In genomic region chr7:73911899-73912298, GRCm38 (mm10) we compare ENCODE assay signal across 18 mouse cellular contexts.
DNase-seq lines count a peak whose midpoint lies in the region; ATAC-seq and TF ChIP-seq lines count a peak whose summit lies in the region.
"Had no signal": no experiment of that assay in that cellular context is flagged by ENCODE, and none has a peak within 500 bp of the region (broad histone marks: within the 10 kb centered on the region; RNA-seq: fewer than 3 reads in every experiment).

No protein-coding gene starts in this region.

- H3K36me3 ChIP-seq in liver, adult 2 months (ENCODE audit: control insufficient read depth, insufficient read depth, low read length) = no peaks in the 10 kb centered on the region
- no peaks in the 10 kb centered on the region for H3K36me3 ChIP-seq in liver, embryonic 12.5 days
- H3K36me3 ChIP-seq in midbrain, embryonic 12.5 days = no peaks in the 10 kb centered on the region
- H3K36me3 ChIP-seq: embryonic facial prominence, embryonic 10.5 days; heart, embryonic 13.5 days; hindbrain, embryonic 13.5 days; kidney, embryonic 15.5 days had no signal

- peak; percentile 25 to 37 for DNase-seq in cerebellum, postnatal 10 days
- DNase-seq in cerebellum, adult 11-12 months = no peak
- DNase-seq in liver, adult 2 months (ENCODE audit: extremely low read depth, low read depth, low spot score) = peak; percentile 24
- no peak for DNase-seq in layer of hippocampus, postnatal 25 days (ENCODE audit: extremely low spot score in 1 of 2, low spot score in 1 of 2)
- no peak for DNase-seq in right cerebral cortex, adult 18-20 months
- no peak for DNase-seq in thymus, adult 18-20 months
- DNase-seq: cerebellum, adult 2 months; gastrocnemius, adult 2 months; lung, embryonic 14.5 days; lung, postnatal 36 days; right cerebral cortex, postnatal 25 days; thymus, postnatal 4 days had no signal

- no peak for TF ChIP-seq POLR2A in liver, adult 2 months (IDR thresholded peaks at IDR 0.05; ENCODE audit: extremely low read depth, insufficient read depth, low read length)

- H3K4me1 ChIP-seq in liver, adult 2 months (ENCODE audit: control insufficient read depth, insufficient read depth, low read length) = no peaks in the 10 kb centered on the region
- no peaks in the 10 kb centered on the region for H3K4me1 ChIP-seq in liver, embryonic 12.5 days
- peaks cover 11% of the 10 kb centered on the region for H3K4me1 ChIP-seq in midbrain, embryonic 12.5 days

- no peaks in the 10 kb centered on the region for H3K9me3 ChIP-seq in liver, embryonic 12.5 days (replicated peaks)
- H3K9me3 ChIP-seq in midbrain, embryonic 12.5 days = no peaks in the 10 kb centered on the region
- H3K9me3 ChIP-seq: embryonic facial prominence, embryonic 10.5 days; heart, embryonic 13.5 days; hindbrain, embryonic 13.5 days; kidney, embryonic 15.5 days had no signal

- no peak overlapping the region for H3K27ac ChIP-seq in liver, adult 2 months (replicated peaks; ENCODE audit: insufficient read depth, low read depth, low read length)
- H3K27ac ChIP-seq in liver, embryonic 12.5 days = no peak overlapping the region
- no peak overlapping the region for H3K27ac ChIP-seq in midbrain, embryonic 12.5 days (replicated peaks)
- H3K27ac ChIP-seq: embryonic facial prominence, embryonic 10.5 days; gastrocnemius, adult 2 months; heart, embryonic 13.5 days; hindbrain, embryonic 13.5 days; kidney, embryonic 15.5 days had no signal

- H3K27me3 ChIP-seq in liver, adult 2 months (ENCODE audit: control insufficient read depth, insufficient read depth, low read length) = no peaks in the 10 kb centered on the region
- H3K27me3 ChIP-seq in liver, embryonic 12.5 days (replicated peaks) = no peaks in the 10 kb centered on the region
- peaks cover 9% of the 10 kb centered on the region; the same call in 1 of the 2 replicates for H3K27me3 ChIP-seq in midbrain, embryonic 12.5 days
- H3K27me3 ChIP-seq: hindbrain, embryonic 13.5 days; kidney, embryonic 15.5 days had no signal

- WGBS in liver, adult 2 months = 18% methylated on average over 4 of the region's 4 CpGs
- 40% methylated on average over 4 of the region's 4 CpGs for WGBS in liver, embryonic 12.5 days (ENCODE audit: insufficient replicate concordance)
- 16% methylated on average over 4 of the region's 4 CpGs for WGBS in midbrain, embryonic 12.5 days

- TF ChIP-seq CTCF in liver, adult 2 months (IDR thresholded peaks at IDR 0.05; ENCODE audit: low read depth, low read length) = no peak

- H3K4me2 ChIP-seq in liver, embryonic 12.5 days = no peak overlapping the region
- H3K4me2 ChIP-seq in midbrain, embryonic 12.5 days (replicated peaks) = no peak overlapping the region
- H3K4me2 ChIP-seq: heart, embryonic 13.5 days; hindbrain, embryonic 13.5 days; kidney, embryonic 15.5 days; lung, embryonic 14.5 days had no signal

- H3K9ac ChIP-seq in liver, adult 2 months (ENCODE audit: low read depth, low read length) = no peak overlapping the region
- no peak overlapping the region for H3K9ac ChIP-seq in liver, embryonic 12.5 days
- H3K9ac ChIP-seq in midbrain, embryonic 12.5 days (replicated peaks) = no peak overlapping the region
- H3K9ac ChIP-seq: heart, embryonic 13.5 days; hindbrain, embryonic 13.5 days; kidney, embryonic 15.5 days; lung, embryonic 14.5 days had no signal

- H3K79me2 ChIP-seq in liver, adult 2 months (ENCODE audit: control insufficient read depth, insufficient read depth, low read length) = no peaks in the 10 kb centered on the region

- H3K4me3 ChIP-seq in liver, adult 2 months (ENCODE audit: insufficient read depth, low read depth, low read length) = no peak overlapping the region
- H3K4me3 ChIP-seq in liver, embryonic 12.5 days = no peak overlapping the region
- no peak overlapping the region for H3K4me3 ChIP-seq in midbrain, embryonic 12.5 days
- H3K4me3 ChIP-seq: embryonic facial prominence, embryonic 10.5 days; gastrocnemius, adult 2 months; heart, embryonic 13.5 days; hindbrain, embryonic 13.5 days; kidney, embryonic 15.5 days had no signal

- no peak for ATAC-seq in liver, embryonic 12.5 days
- ATAC-seq in midbrain, embryonic 12.5 days (ENCODE audit: low FRiP score, low read depth) = 0 out of 2 replicates have a peak, but pooled peaks have one; percentile 23

Comparison
In these comparisons a context has a peak if more than half of its experiments do, and no peak if none do; other contexts are left out.
1. DNase-seq: peak in cerebellum, postnatal 10 days (2 of 2) and liver, adult 2 months (single experiment); none in cerebellum, adult 11-12 months (single experiment), layer of hippocampus, postnatal 25 days (0 of 2), right cerebral cortex, adult 18-20 months (single experiment) and thymus, adult 18-20 months (0 of 2).